Mouse (Mus musculus) intestine, embryonic 14.5 days (tissue): ENCODE results near the gene Gnb4. TPM values are rescaled to one million over a fixed set of nuclear protein-coding genes. Genes with fewer than 3 reads are reported as not detected.

Experiments used
- ATAC-seq: fragments of 200-750 bp; cut with Nextera tagmentation; replicated peaks from 2 replicates; pipeline ENCODE4 v1.8.0; 2017; ENCODE audit warnings: low read depth, moderate number of reproducible peaks, moderate TSS enrichment, moderate library complexity; ENCODE audit not compliant: low FRiP score, low TSS enrichment
- DNase-seq: peaks from one replicate; pipeline ENCODE4 v3.0.0-alpha.2; 2018; ENCODE audit warnings: low spot score
- H3K27ac ChIP-seq: fragments of 300-500 bp; sonication (generic); 2 replicates; pipeline ENCODE4 v1.5.1; 2014; ENCODE audit warnings: low read depth, mild to moderate bottlenecking, control low read depth
- H3K27me3 ChIP-seq: fragments of 300-500 bp; sonication (generic); replicated peaks from 2 replicates; pipeline ENCODE4 v1.6.1; 2014; ENCODE audit warnings: low read length, control low read depth; ENCODE audit not compliant: control insufficient read depth, insufficient read depth
- H3K36me3 ChIP-seq: fragments of 300-500 bp; sonication (generic); 2 replicates; pipeline ENCODE4 v1.6.1; 2014; ENCODE audit warnings: low read length, control low read depth; ENCODE audit not compliant: control insufficient read depth, insufficient read depth
- H3K4me1 ChIP-seq: fragments of 300-500 bp; sonication (generic); replicated peaks from 2 replicates; pipeline ENCODE4 v1.6.1; 2014; ENCODE audit warnings: low read length, control low read depth, mixed read lengths; ENCODE audit not compliant: control insufficient read depth, insufficient read depth
- H3K4me2 ChIP-seq: fragments of 300-500 bp; sonication (generic); 2 replicates; pipeline ENCODE4 v1.6.1; 2014; ENCODE audit warnings: low read length
- H3K4me3 ChIP-seq: fragments of 300-500 bp; sonication (generic); 2 replicates; pipeline ENCODE4 v1.5.1; 2014; ENCODE audit warnings: low read depth, low read length, control low read depth, mixed read lengths
- H3K9ac ChIP-seq: fragments of 300-500 bp; sonication (generic); 2 replicates; pipeline ENCODE4 v1.6.1; 2014; ENCODE audit warnings: mild to moderate bottlenecking, low read length
- H3K9me3 ChIP-seq: fragments of 300-500 bp; sonication (generic); 2 replicates; pipeline ENCODE4 v1.6.1; 2016; ENCODE audit warnings: low read length, control low read depth; ENCODE audit not compliant: control insufficient read depth
- WGBS: fragments of 180-500 bp; shearing (Covaris S2); extraction: QIAGEN DNeasy Blood & Tissue Kit; methylation state at CpG from one replicate; pipeline ENCODE4 v1.1.7; 2014; 5-methylcytosine and 5-hydroxymethylcytosine counted together
- polyA plus RNA-seq: library from polyadenylated mRNA; unstranded; fragments of >200 nt; fragmentation: Nextera tagmentation; extraction: Ambion mirVana; gene quantifications from 2 replicates; pipeline ENCODE4 v1.2.1, GENCODE M21; 2014

The Gnb4 gene
- polyA plus RNA-seq, 1 experiment from 2014 or later: 53.0 TPM

GRCm38 (mm10) chr3:32628141-32628540 lies 11.8 kb upstream of the Gnb4 start:
- no peaks in the 10 kb centered on the region for H3K9me3 ChIP-seq
- 80% methylated on average over 7 of the region's 7 CpGs for WGBS
- H3K27ac ChIP-seq: no peak overlapping the region
- no peak overlapping the region for H3K4me3 ChIP-seq
- no peak overlapping the region for H3K4me2 ChIP-seq
- H3K27me3 ChIP-seq: no peaks in the 10 kb centered on the region
- H3K36me3 ChIP-seq: no peaks in the 10 kb centered on the region
- no peak overlapping the region for H3K9ac ChIP-seq
- DNase-seq: no peak
- no peaks in the 10 kb centered on the region for H3K4me1 ChIP-seq
- ATAC-seq: no peak

DNA sequence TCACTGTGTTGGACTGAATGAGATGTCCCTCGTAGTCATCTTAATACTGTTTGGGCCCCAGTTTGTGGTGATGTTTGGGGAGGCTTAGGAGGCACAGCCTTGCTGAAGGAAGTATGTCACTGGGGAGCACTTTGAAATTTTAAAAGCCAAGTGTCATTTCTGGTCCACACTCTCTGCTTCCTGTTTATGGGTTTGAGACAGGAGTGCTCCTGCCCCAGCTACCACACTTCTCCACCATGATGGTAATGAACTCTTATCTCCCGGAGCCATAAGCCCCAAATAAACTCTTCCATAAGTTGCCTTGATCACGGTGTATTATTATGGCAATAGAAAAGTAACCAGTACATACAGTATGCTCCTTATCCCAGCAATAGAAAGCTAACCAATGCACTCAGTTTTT lies 5.7 kb upstream of the Gnb4 start:
- H3K36me3 ChIP-seq: no peaks in the 10 kb centered on the region
- no peak overlapping the region for H3K9ac ChIP-seq
- DNase-seq (no peak), ATAC-seq (no peak)
- peaks cover 4% of the 10 kb centered on the region; the same call in 1 of the 2 replicates for H3K4me1 ChIP-seq
- H3K27me3 ChIP-seq: no peaks in the 10 kb centered on the region
- no peak overlapping the region for H3K4me2 ChIP-seq
- H3K27ac ChIP-seq: no peak overlapping the region
- no peak overlapping the region for H3K4me3 ChIP-seq
- WGBS: 78% methylated on average over 3 of the region's 3 CpGs
- H3K9me3 ChIP-seq: no peaks in the 10 kb centered on the region

DNA sequence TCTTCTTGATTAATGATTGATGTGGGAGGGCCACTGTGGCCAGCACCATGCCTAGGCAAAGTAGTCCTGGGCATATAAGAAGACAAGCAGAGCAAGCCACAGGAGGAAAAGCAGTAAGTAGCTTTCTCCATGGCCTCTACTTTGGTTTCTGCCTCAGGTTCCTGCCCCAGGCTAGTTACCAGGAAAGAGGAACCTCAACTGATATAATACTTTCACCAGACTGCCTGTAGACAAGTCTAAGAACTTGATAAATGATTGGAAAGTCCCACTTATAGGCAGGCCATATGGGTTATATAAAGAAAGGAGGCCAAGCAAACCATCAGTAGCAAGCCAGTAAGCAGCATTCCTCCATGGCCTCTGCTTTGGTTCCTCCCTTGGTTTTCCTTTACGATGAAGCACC lies 5.3 kb upstream of the Gnb4 start:
- Histone ChIP-seq H3K4me2 (no peak overlapping the region), H3K27me3 (no peaks in the 10 kb centered on the region), H3K9me3 (no peaks in the 10 kb centered on the region), H3K9ac (no peak overlapping the region), H3K27ac (no peak overlapping the region), H3K4me1 (peaks cover 5% of the 10 kb centered on the region; the same call in 1 of the 2 replicates), H3K36me3 (no peaks in the 10 kb centered on the region), H3K4me3 (no peak overlapping the region)
- no peak for DNase-seq
- WGBS: 87% methylated on average over 1 of the region's 1 CpGs
- ATAC-seq: no peak

- peak overlapping the region; percentile 55 for H3K4me3 ChIP-seq
Observed at GRCm38 (mm10) chr3:32617053-32617642, 763 bp upstream of the Gnb4 start.

DNA sequence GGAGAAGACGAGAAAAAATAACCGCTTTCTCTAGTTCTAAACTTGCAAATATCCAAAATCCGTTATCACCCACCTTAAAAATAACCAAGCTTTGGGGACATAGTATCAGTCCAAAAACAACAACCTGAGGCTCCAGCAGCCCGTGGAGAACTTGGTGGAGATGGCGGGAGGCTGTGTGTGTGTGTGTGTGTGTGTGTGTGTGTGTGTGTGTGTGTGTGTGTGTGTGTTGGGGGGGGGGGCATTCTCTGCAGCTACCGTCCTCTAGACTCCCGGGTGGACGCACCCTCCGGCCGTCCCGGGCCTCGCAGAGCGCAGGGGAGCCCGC lies 417 bp downstream of the Gnb4 start:
- WGBS: 6% methylated on average over 14 of the region's 14 CpGs

More at GRCm38 (mm10) chr3:32617053-32617642, 763 bp upstream of the Gnb4 start:
- 13% methylated on average over 16 of the region's 16 CpGs for WGBS
- Histone ChIP-seq H3K4me1 (peaks cover 8% of the 10 kb centered on the region), H3K27me3 (no peaks in the 10 kb centered on the region), H3K4me2 (peak overlapping the region; percentile 55), H3K9ac (peak overlapping the region; percentile 65), H3K36me3 (no peaks in the 10 kb centered on the region), H3K9me3 (no peaks in the 10 kb centered on the region), H3K27ac (peak overlapping the region; percentile 51; the same call in 1 of the 2 replicates)
- ATAC-seq: peak; percentile 37; the same call in 1 of the 2 replicates
- no peak for DNase-seq

GRCm38 (mm10) chr3:32615376-32615775 lies 1.0 kb downstream of the Gnb4 start:
- ATAC-seq (no peak), DNase-seq (no peak)
- Histone ChIP-seq H3K27ac (no peak overlapping the region), H3K4me1 (peaks cover 8% of the 10 kb centered on the region), H3K9me3 (no peaks in the 10 kb centered on the region), H3K36me3 (no peaks in the 10 kb centered on the region), H3K27me3 (no peaks in the 10 kb centered on the region), H3K4me3 (peak overlapping the region; percentile 55), H3K4me2 (peak overlapping the region; percentile 55), H3K9ac (peak overlapping the region; percentile 65; the same call in 1 of the 2 replicates)
- WGBS: 29% methylated on average over 5 of the region's 5 CpGs

More for the DNA sequence above, 417 bp downstream of the Gnb4 start:
- Histone ChIP-seq H3K27ac (peak overlapping the region; percentile 51; the same call in 1 of the 2 replicates), H3K4me2 (peak overlapping the region; percentile 55), H3K9ac (peak overlapping the region; percentile 65), H3K36me3 (no peaks in the 10 kb centered on the region), H3K9me3 (no peaks in the 10 kb centered on the region), H3K4me3 (peak overlapping the region; percentile 55), H3K27me3 (no peaks in the 10 kb centered on the region), H3K4me1 (peaks cover 8% of the 10 kb centered on the region)
- no peak for DNase-seq
- ATAC-seq: no peak; the same call in 1 of the 2 replicates

GRCm38 (mm10) chr3:32614786-32615185 lies 1.6 kb downstream of the Gnb4 start:
- H3K9ac ChIP-seq: no peak overlapping the region
- H3K4me1 ChIP-seq: peaks cover 8% of the 10 kb centered on the region
- no peaks in the 10 kb centered on the region for H3K27me3 ChIP-seq
- peak overlapping the region; percentile 55; the same call in 1 of the 2 replicates for H3K4me2 ChIP-seq
- no peak overlapping the region for H3K27ac ChIP-seq
- no peak overlapping the region for H3K4me3 ChIP-seq
- no peaks in the 10 kb centered on the region for H3K9me3 ChIP-seq
- 59% methylated on average over 2 of the region's 2 CpGs for WGBS
- ATAC-seq: no peak
- no peaks in the 10 kb centered on the region for H3K36me3 ChIP-seq
- no peak for DNase-seq

GRCm38 (mm10) chr3:32611606-32612170 lies 4.7 kb downstream of the Gnb4 start:
- no peaks in the 10 kb centered on the region for H3K27me3 ChIP-seq
- ATAC-seq: no peak
- no peak overlapping the region for H3K4me2 ChIP-seq
- H3K36me3 ChIP-seq: no peaks in the 10 kb centered on the region
- H3K9me3 ChIP-seq: no peaks in the 10 kb centered on the region
- H3K9ac ChIP-seq: no peak overlapping the region
- 74% methylated on average over 11 of the region's 11 CpGs for WGBS
- no peak for DNase-seq
- H3K4me3 ChIP-seq: no peak overlapping the region
- no peak overlapping the region for H3K27ac ChIP-seq
- H3K4me1 ChIP-seq: peaks cover 3% of the 10 kb centered on the region; the same call in 1 of the 2 replicates

GRCm38 (mm10) chr3:32610560-32610959 lies 5.8 kb downstream of the Gnb4 start:
- no peaks in the 10 kb centered on the region for H3K9me3 ChIP-seq
- no peak overlapping the region for H3K4me3 ChIP-seq
- no peak overlapping the region for H3K4me2 ChIP-seq
- no peaks in the 10 kb centered on the region for H3K36me3 ChIP-seq
- no peaks in the 10 kb centered on the region for H3K27me3 ChIP-seq
- ATAC-seq (0 out of 2 replicates have a peak, but pooled peaks have one; percentile 35), DNase-seq (no peak)
- H3K9ac ChIP-seq: no peak overlapping the region
- H3K27ac ChIP-seq: no peak overlapping the region
- H3K4me1 ChIP-seq: peaks cover under 1% of the 10 kb centered on the region; the same call in 1 of the 2 replicates
- 27% methylated on average over 7 of the region's 7 CpGs for WGBS
